Mouse (Mus musculus) heart, embryonic 16.5 days (tissue): ENCODE data around the gene Neto2. TPM values are rescaled to one million over a fixed set of nuclear protein-coding genes. Genes with fewer than 3 reads are reported as not detected.

Experiments
- ATAC-seq: fragments of 200-750 bp; cut with Nextera tagmentation; replicated peaks from 2 replicates; pipeline ENCODE4 v1.8.0; 2017; ENCODE audit warnings: moderate number of reproducible peaks; ENCODE audit not compliant: insufficient read depth, low FRiP score; ENCODE audit errors: extremely low read depth
- H3K27ac ChIP-seq: fragments of 300-500 bp; sonication (generic); 2 replicates; pipeline ENCODE4 v1.5.1; 2014; ENCODE audit warnings: mild to moderate bottlenecking, low read length, control low read depth, moderate library complexity
- H3K27me3 ChIP-seq: fragments of 300-500 bp; sonication (generic); 2 replicates; pipeline ENCODE4 v1.6.1; 2014; ENCODE audit warnings: low read length, mixed read lengths; ENCODE audit not compliant: control insufficient read depth, insufficient read depth
- H3K36me3 ChIP-seq: fragments of 300-500 bp; sonication (generic); 2 replicates; pipeline ENCODE4 v1.6.1; 2014; ENCODE audit not compliant: control insufficient read depth, insufficient read depth
- H3K4me1 ChIP-seq: fragments of 300-500 bp; sonication (generic); 2 replicates; pipeline ENCODE4 v1.6.1; 2014; ENCODE audit warnings: low read length, mixed read lengths; ENCODE audit not compliant: control insufficient read depth, insufficient read depth
- H3K4me2 ChIP-seq: fragments of 300-500 bp; sonication (generic); 2 replicates; pipeline ENCODE4 v1.6.1; 2014; ENCODE audit warnings: low read depth, mild to moderate bottlenecking, control low read depth, low read length
- H3K4me3 ChIP-seq: fragments of 300-500 bp; sonication (generic); 2 replicates; pipeline ENCODE4 v1.5.1; 2014; ENCODE audit warnings: mild to moderate bottlenecking, control low read depth, low read length
- H3K9ac ChIP-seq: fragments of 300-500 bp; sonication (generic); 2 replicates; pipeline ENCODE4 v1.6.1; 2014; ENCODE audit warnings: low read length, control low read depth
- H3K9me3 ChIP-seq: fragments of 300-500 bp; sonication (generic); replicated peaks from 2 replicates; pipeline ENCODE4 v1.6.1; 2016; ENCODE audit warnings: low read length; ENCODE audit not compliant: control insufficient read depth
- WGBS: fragments of 180-500 bp; shearing (Covaris S2); extraction: QIAGEN DNeasy Blood & Tissue Kit; methylation state at CpG from one replicate; pipeline ENCODE4 v1.1.7; 2014; 5-methylcytosine and 5-hydroxymethylcytosine counted together
- microRNA-seq: library from miRNA; unstranded; fragments of <30 nt; microRNA quantifications from one replicate; pipeline ENCODE4, GENCODE M21; 2017
- polyA plus RNA-seq: library from polyadenylated mRNA; unstranded; fragments of >200 nt; fragmentation: Nextera tagmentation; extraction: Ambion mirVana; gene quantifications from 2 replicates; pipeline ENCODE4 v1.2.1, GENCODE M21; 2015

Neto2 gene
- polyA plus RNA-seq, 1 experiment from 2014 or later: 3.5 TPM

DNA sequence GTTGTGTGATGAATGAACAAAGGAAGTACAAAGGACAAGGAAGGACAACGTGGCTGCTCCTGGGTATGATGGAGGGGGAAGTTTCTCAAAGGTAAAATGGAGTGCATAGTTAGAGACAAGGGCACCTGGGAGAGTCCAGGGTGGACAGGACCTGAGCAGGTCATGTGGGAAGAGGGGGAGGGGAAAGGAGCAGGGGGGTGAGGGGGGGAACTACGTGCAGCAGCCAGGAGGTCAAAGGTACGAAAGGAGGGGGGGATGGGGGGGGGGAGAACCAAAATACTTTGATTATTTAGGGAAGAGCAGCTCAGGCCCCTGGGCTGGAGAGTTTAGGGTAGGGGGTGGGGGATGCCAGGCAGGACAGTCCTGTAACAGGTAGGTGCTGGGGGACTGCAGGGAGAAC lies 105.7 kb downstream of the Neto2 start:
- Histone ChIP-seq H3K4me2 (no peak overlapping the region), H3K27ac (no peak overlapping the region), H3K27me3 (no peaks in the 10 kb centered on the region), H3K9ac (no peak overlapping the region), H3K36me3 (no peaks in the 10 kb centered on the region), H3K4me3 (no peak overlapping the region), H3K4me1 (peaks cover 5% of the 10 kb centered on the region), H3K9me3 (no peaks in the 10 kb centered on the region)
- no peak for ATAC-seq
- 54% methylated on average over 3 of the region's 3 CpGs for WGBS

DNA sequence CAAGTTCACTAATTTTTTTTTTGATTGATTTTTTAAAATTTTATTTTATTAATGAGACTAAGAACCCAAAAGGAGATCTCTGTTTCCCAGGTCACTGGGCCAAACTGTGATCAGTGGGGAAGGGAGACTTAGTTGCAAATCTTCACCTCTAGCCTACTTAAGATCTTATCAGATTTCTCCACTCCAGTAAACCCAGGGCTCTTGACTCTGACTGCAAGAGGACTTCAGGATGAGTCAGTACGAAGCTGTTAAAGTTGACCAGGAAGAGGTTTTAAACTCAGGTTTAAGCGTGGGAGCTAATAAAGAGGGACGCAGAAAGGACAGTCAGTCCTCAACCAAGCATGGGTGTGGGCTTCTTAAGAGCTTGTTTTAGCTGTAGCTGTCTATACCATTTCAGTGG lies 107.4 kb downstream of the Neto2 start:
- WGBS: 68% methylated on average over 3 of the region's 3 CpGs
- Histone ChIP-seq H3K9ac (no peak overlapping the region), H3K27ac (no peak overlapping the region), H3K9me3 (no peaks in the 10 kb centered on the region), H3K4me3 (no peak overlapping the region), H3K4me2 (no peak overlapping the region), H3K27me3 (no peaks in the 10 kb centered on the region), H3K36me3 (no peaks in the 10 kb centered on the region), H3K4me1 (peaks cover 5% of the 10 kb centered on the region)
- no peak for ATAC-seq

DNA sequence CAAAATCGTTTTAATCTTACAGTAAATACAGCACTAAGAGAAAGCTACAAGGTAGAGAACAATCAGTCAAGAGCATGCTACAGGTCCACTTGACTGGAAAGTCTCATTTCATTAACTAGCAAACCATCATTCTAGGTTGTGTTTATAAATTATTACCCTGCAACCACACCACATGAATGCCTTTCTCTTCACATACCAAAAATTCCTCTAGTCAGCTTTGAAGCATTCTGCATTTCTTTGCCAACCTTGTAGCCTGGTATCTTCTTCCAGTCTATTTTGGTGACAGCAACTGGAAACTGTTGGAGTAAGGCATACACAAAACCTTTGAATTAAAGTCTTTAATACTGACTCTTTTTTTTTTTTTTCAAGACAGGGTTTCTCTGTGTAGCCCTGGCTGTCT lies 109.2 kb downstream of the Neto2 start:
- Histone ChIP-seq H3K27me3 (no peaks in the 10 kb centered on the region), H3K9ac (no peak overlapping the region), H3K4me2 (no peak overlapping the region), H3K4me3 (no peak overlapping the region), H3K4me1 (peaks cover 5% of the 10 kb centered on the region), H3K9me3 (no peaks in the 10 kb centered on the region), H3K27ac (no peak overlapping the region), H3K36me3 (no peaks in the 10 kb centered on the region)
- WGBS: 63% methylated on average over 1 of the region's 1 CpGs
- no peak for ATAC-seq

DNA sequence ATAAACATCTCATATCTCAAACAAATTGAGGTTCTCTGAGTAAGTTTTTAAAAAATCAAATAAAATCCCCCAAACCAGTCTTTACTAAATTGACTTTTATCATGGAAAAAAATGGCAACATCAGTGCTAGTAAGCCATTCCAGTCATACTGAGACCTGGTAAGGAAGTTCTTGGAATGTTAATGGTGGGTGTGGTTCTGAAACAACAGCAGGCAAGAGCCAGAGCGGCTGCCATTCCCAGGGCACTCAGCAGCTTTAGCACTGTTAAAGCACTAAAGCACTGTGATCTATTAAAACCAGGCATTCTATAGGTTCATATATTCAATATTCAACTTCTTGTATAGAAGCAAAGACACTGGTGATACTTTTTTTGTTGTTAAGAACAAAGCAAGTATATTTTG lies 110.5 kb downstream of the Neto2 start:
- peaks cover 3% of the 10 kb centered on the region for H3K4me1 ChIP-seq
- no peaks in the 10 kb centered on the region for H3K9me3 ChIP-seq
- H3K27me3 ChIP-seq: no peaks in the 10 kb centered on the region
- no peak overlapping the region for H3K27ac ChIP-seq
- no peak overlapping the region for H3K4me3 ChIP-seq
- no peaks in the 10 kb centered on the region for H3K36me3 ChIP-seq
- ATAC-seq: no peak
- WGBS: 68% methylated on average over 1 of the region's 1 CpGs
- H3K9ac ChIP-seq: no peak overlapping the region
- no peak overlapping the region for H3K4me2 ChIP-seq

DNA sequence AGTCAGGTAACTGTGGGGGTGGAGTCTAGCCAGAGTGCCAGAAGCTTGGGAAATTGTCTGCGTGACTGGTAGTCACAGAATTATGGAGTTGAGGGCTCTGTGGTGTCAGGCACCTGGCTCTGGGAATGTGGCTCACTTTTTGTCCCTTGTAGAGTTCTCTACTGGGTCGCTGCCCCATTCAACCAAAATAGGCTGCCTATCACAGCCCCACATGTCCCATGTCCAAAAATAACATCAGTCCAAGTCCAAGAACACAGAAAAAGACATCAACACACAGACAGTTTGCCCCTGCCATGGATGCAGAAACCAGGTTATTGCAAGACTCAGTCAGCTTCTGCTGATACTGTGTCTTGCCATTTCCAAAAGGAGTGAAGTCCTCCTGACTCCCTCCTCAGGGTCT lies 112.1 kb downstream of the Neto2 start:
- ATAC-seq: peak; percentile 70
- peak overlapping the region; percentile 28 for H3K4me2 ChIP-seq
- 48% methylated on average over 2 of the region's 2 CpGs for WGBS
- no peaks in the 10 kb centered on the region for H3K9me3 ChIP-seq
- no peak overlapping the region for H3K9ac ChIP-seq
- no peaks in the 10 kb centered on the region for H3K27me3 ChIP-seq
- H3K36me3 ChIP-seq: no peaks in the 10 kb centered on the region
- peaks cover 3% of the 10 kb centered on the region; the same call in 1 of the 2 replicates for H3K4me1 ChIP-seq
- no peak overlapping the region for H3K4me3 ChIP-seq
- H3K27ac ChIP-seq: peak overlapping the region; percentile 74

Small RNA genes lying within 50 kb of the gene (microRNA-seq; reads per million reads assigned to microRNA genes)
- not detected for gene Mir8109

Other genes starting within 250 kb of the Neto2 start
- 5.7 and 6.1 TPM in 2 replicates for gene Gpt2, start 208.3 kb downstream of the Neto2 start, polyA plus RNA-seq
- 150 and 181 TPM in 2 replicates for gene Dnaja2, start 145.6 kb downstream of the Neto2 start, polyA plus RNA-seq
- 64.7 and 68.4 TPM in 2 replicates for gene Itfg1, start 140.0 kb upstream of the Neto2 start, polyA plus RNA-seq
- gene Phkb, start 140.0 kb upstream of the Neto2 start, polyA plus RNA-seq: 42.2 and 43.3 TPM in 2 replicates